Mouse (Mus musculus) lung, embryonic 15.5 days (tissue): ENCODE results near the gene Rnf113a1. TPM values are rescaled to one million over a fixed set of nuclear protein-coding genes. Genes with fewer than 3 reads are reported as not detected.
"Not testable (repeated sequence)": the region's sequence is repeated elsewhere in the genome, so short reads cannot be mapped to it uniquely, and the experiment has no call there.

ENCODE experiments used
- ATAC-seq: fragments of 200-750 bp; cut with Nextera tagmentation; 2 replicates; pipeline ENCODE4 v1.8.0; 2017; ENCODE audit warnings: moderate number of reproducible peaks, borderline replicate concordance; ENCODE audit not compliant: low FRiP score, low TSS enrichment; ENCODE audit errors: extremely low read depth
- H3K27ac ChIP-seq: fragments of 300-500 bp; sonication (generic); 2 replicates; pipeline ENCODE4 v1.5.1; 2015; ENCODE audit warnings: moderate library complexity, mild to moderate bottlenecking, inconsistent platforms
- H3K27me3 ChIP-seq: fragments of 300-500 bp; sonication (generic); 2 replicates; pipeline ENCODE4 v1.6.1; 2015; ENCODE audit warnings: inconsistent platforms
- H3K36me3 ChIP-seq: fragments of 300-500 bp; sonication (generic); 2 replicates; pipeline ENCODE4 v1.6.1; 2015; ENCODE audit warnings: inconsistent platforms
- H3K4me1 ChIP-seq: fragments of 300-500 bp; sonication (generic); 2 replicates; pipeline ENCODE4 v1.6.1; 2015; ENCODE audit warnings: inconsistent platforms
- H3K4me2 ChIP-seq: fragments of 300-500 bp; sonication (generic); 2 replicates; pipeline ENCODE4 v1.6.1; 2015; ENCODE audit warnings: inconsistent platforms, mild to moderate bottlenecking, moderate library complexity
- H3K4me3 ChIP-seq: fragments of 300-500 bp; sonication (generic); 2 replicates; pipeline ENCODE4 v1.5.1; 2015; ENCODE audit warnings: mild to moderate bottlenecking, inconsistent platforms
- H3K9ac ChIP-seq: fragments of 300-500 bp; sonication (generic); 2 replicates; pipeline ENCODE4 v1.6.1; 2015; ENCODE audit warnings: inconsistent platforms
- H3K9me3 ChIP-seq: fragments of 300-500 bp; sonication (generic); 2 replicates; pipeline ENCODE4 v1.6.1; 2016; ENCODE audit warnings: inconsistent platforms
- whole genome bisulfite sequencing: fragments of 180-500 bp; shearing (Covaris S2); methylation state at CpG from one replicate; pipeline ENCODE4 v1.1.7; 2015; 5-methylcytosine and 5-hydroxymethylcytosine counted together
- polyA plus RNA-seq: library from polyadenylated mRNA; unstranded; fragments of >200 nt; fragmentation: Nextera tagmentation; extraction: Ambion mirVana; gene quantifications from 2 replicates; pipeline ENCODE4 v1.2.1, GENCODE M21; 2015

Gene Rnf113a1
- polyA plus RNA-seq: 8.4 and 9.1 TPM in 2 replicates

DNA sequence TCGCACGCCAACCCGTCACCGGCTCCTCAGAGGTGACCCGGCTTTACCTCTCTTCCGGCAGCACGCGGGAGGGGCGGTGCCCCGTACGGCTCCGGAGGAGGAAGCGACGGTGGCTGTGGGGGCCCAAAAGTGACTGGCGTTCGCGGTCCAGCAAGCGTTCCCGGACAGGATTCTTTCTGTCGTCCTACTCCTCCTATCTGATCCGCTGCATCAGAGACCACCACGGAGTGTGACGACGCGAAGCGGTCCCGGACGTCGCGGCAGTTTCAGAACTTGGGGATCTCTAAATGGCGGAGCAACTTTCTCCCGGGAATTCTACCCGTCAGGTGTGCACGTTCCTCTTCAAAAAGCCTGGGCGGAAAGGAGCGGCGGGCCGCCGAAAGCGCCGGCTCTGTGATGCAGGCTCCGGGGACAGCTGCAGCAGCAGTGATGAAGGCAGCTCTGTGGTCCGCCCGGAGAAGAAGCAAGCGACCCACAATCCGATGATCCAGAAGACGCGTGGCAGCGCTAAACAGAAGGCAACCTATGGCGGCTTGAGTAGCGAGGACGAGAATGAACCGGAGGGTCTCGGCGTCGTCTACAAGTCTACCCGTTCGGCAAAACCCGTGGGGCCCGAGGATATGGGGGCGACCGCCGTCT, at the start of gene Rnf113a1, which contains the start of gene Ndufa1:
Gene Rnf113a1 (plus strand): TSS at position 141 of the 639 bp plus-strand sequence.
Gene Ndufa1 (minus strand): TSS at position 59 of the 639 bp plus-strand sequence.
- Histone ChIP-seq H3K9ac (peak within 1 kb of the TSS; percentile 55), H3K27me3 (no peaks in the 10 kb centered on the region), H3K27ac (0 out of 2 replicates have a peak within 1 kb of the TSS, but pooled peaks have one; percentile 33), H3K4me2 (peak within 1 kb of the TSS; percentile 63), H3K9me3 (no peaks in the 10 kb centered on the region), H3K4me1 (no peaks in the 10 kb centered on the region), H3K36me3 (no peaks in the 10 kb centered on the region), H3K4me3 (peak within 1 kb of the TSS; percentile 58)
- WGBS: 16% methylated on average over 63 of the region's 63 CpGs
- ATAC-seq: peak; percentile 89

DNA sequence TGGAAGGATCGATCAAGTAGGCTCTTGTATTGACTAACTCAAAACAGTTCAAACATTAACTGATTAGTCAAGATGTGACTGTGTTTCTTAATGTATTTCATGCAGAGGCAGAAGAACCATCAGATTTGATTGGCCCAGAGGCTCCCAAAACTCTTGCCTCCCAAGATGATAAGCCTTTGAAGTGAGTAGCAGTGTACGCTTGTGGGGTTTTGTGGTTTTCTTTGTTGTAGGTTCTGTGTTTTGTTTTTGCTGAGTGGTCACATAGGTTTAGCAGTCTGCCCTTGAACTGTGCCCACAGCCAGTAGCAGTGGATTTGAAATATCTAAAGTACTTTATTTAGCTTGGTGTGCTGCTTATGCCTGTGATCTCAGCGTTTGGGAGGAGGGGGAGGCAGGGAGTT, 49.3 kb upstream of the Rnf113a1 start:
- ATAC-seq: no peak
- 72% methylated on average over 3 of the region's 3 CpGs for WGBS

DNA sequence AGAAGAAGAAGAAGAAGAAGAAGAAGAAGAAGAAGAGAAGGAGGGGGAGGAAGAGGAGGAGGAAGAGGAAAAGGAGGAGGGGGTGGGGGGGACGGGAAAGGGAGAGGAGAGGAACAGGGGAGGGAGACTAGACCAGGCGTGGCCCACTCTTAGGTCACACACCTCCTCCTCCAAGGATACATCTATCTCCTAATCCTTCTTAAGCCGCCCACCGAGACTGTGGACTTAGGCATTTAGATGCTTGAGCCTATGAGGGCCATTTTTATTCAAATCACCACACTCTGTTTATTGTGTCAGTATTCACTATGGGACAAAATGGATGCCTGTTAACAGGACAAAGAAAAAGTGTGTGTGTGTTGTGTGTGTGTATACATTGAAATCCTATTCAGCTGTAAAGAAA, 46.5 kb upstream of the Rnf113a1 start:
- WGBS: 51% methylated on average over 2 of the region's 4 CpGs
- H3K27ac ChIP-seq, H3K9ac ChIP-seq, H3K4me1 ChIP-seq, H3K27me3 ChIP-seq, H3K9me3 ChIP-seq, H3K4me3 ChIP-seq, ATAC-seq, H3K4me2 ChIP-seq: not testable (repeated sequence)
- H3K36me3 ChIP-seq: 0 out of 2 replicates have a peak, but pooled peaks cover 11% of the 10 kb centered on the region

More for the DNA sequence above, 49.3 kb upstream of the Rnf113a1 start:
- H3K4me3 ChIP-seq: no peak overlapping the region
- no peaks in the 10 kb centered on the region for H3K4me1 ChIP-seq
- H3K27ac ChIP-seq: no peak overlapping the region
- H3K36me3 ChIP-seq: peaks cover 7% of the 10 kb centered on the region; the same call in 1 of the 2 replicates
- H3K27me3 ChIP-seq: no peaks in the 10 kb centered on the region
- H3K9ac ChIP-seq: no peak overlapping the region
- H3K4me2 ChIP-seq: no peak overlapping the region
- no peaks in the 10 kb centered on the region for H3K9me3 ChIP-seq

- Histone ChIP-seq H3K4me3 (no peak overlapping the region), H3K4me2 (no peak overlapping the region), H3K36me3 (0 out of 2 replicates have a peak, but pooled peaks cover 11% of the 10 kb centered on the region), H3K27ac (no peak overlapping the region), H3K9ac (no peak overlapping the region), H3K9me3 (no peaks in the 10 kb centered on the region), H3K4me1 (no peaks in the 10 kb centered on the region), H3K27me3 (no peaks in the 10 kb centered on the region)
- 80% methylated on average over 2 of the region's 2 CpGs for WGBS
- no peak for ATAC-seq
Measured at GRCm38 (mm10) chrX:37144954-37145353, 46.1 kb upstream of the Rnf113a1 start.

GRCm38 (mm10) chrX:37157839-37158238, 33.2 kb upstream of the Rnf113a1 start:
- no peaks in the 10 kb centered on the region for H3K9me3 ChIP-seq
- H3K4me3 ChIP-seq: no peak overlapping the region
- H3K4me2 ChIP-seq: no peak overlapping the region
- H3K27me3 ChIP-seq: no peaks in the 10 kb centered on the region
- H3K27ac ChIP-seq: no peak overlapping the region
- WGBS: 53% methylated on average over 4 of the region's 4 CpGs
- peaks cover 3% of the 10 kb centered on the region; the same call in 1 of the 2 replicates for H3K36me3 ChIP-seq
- ATAC-seq: no peak
- no peaks in the 10 kb centered on the region for H3K4me1 ChIP-seq
- H3K9ac ChIP-seq: no peak overlapping the region

DNA sequence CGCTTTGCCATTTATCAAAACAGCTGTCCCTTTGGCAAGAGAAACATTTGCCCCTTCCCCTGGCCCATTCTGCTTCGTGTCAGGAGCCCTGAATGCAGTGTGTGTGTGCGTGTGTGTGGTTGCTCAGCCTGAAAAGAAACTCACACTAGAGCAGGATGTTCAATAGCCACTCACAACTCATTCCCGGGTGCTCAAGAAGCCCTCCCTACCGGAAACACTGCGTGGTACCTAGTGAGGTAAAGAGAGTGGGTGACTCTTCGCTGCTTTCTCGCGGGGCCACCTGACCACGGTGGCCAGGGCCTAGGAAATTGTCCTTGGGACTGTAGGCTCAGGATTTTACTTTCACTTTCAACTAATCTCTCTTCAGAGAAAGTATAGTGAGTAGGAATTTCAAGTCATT, 29.9 kb upstream of the Rnf113a1 start:
- Histone ChIP-seq H3K36me3 (no peaks in the 10 kb centered on the region), H3K4me2 (no peak overlapping the region), H3K4me1 (no peaks in the 10 kb centered on the region), H3K4me3 (no peak overlapping the region), H3K9me3 (no peaks in the 10 kb centered on the region), H3K9ac (no peak overlapping the region), H3K27me3 (no peaks in the 10 kb centered on the region), H3K27ac (no peak overlapping the region)
- WGBS: 69% methylated on average over 10 of the region's 10 CpGs
- ATAC-seq: no peak

GRCm38 (mm10) chrX:37163115-37163514, 27.9 kb upstream of the Rnf113a1 start:
- ATAC-seq: no peak
- Histone ChIP-seq H3K9ac (no peak overlapping the region), H3K27ac (no peak overlapping the region), H3K36me3 (no peaks in the 10 kb centered on the region), H3K9me3 (no peaks in the 10 kb centered on the region), H3K27me3 (no peaks in the 10 kb centered on the region), H3K4me2 (no peak overlapping the region), H3K4me3 (no peak overlapping the region), H3K4me1 (no peaks in the 10 kb centered on the region)
- 70% methylated on average over 18 of the region's 18 CpGs for WGBS

DNA sequence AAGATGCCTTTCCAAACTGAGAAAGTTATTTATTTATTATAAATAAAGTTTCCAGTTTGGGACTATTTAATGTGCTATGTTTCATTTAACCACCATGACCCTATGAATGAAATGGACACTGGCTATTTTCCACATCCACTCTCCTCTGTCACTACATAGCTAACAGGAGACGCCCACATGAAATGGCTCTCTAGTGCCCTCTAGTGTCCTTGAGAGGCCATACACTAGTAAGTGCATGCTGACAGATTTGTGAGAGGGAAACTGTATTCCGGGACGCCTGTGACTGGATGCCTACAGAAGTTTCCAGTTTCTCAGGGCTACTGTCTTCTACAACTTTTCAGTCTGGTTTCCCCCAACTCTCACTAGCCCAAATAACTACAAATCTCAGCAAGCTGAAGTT, 24.0 kb upstream of the Rnf113a1 start:
- 23% methylated on average over 3 of the region's 3 CpGs for WGBS
- no peak overlapping the region for H3K4me2 ChIP-seq
- no peak overlapping the region for H3K27ac ChIP-seq
- no peaks in the 10 kb centered on the region for H3K36me3 ChIP-seq
- H3K4me3 ChIP-seq: no peak overlapping the region
- no peak for ATAC-seq
- H3K9ac ChIP-seq: no peak overlapping the region
- no peaks in the 10 kb centered on the region for H3K9me3 ChIP-seq
- no peaks in the 10 kb centered on the region for H3K4me1 ChIP-seq
- H3K27me3 ChIP-seq: no peaks in the 10 kb centered on the region

DNA sequence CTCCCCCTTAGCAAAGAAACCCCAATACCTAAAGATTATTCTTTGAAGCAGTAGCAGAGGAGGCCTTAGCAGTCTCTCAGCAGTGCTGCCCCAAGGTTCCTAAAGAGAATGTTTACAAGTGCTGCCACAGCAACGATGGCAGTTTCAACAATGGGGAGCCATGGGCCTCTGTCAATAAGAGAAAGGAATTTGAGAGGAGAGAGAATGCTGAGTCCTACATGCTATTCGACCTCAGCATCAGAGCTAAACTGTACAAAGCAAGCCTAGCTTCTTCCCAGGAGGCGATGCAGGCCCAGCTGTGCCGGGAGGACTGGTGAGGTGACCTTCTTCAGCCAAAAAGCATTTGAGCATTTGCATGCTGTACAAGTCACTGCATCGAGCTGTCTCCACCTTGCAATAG, 22.3 kb upstream of the Rnf113a1 start, which contains the start of gene Akap14:
Gene Akap14 (minus strand): TSS at position 101 of the 400 bp plus-strand sequence.
- H3K27me3 ChIP-seq: no peaks in the 10 kb centered on the region
- no peak within 1 kb of the TSS for H3K27ac ChIP-seq
- H3K9ac ChIP-seq: no peak within 1 kb of the TSS
- H3K4me2 ChIP-seq: no peak within 1 kb of the TSS
- WGBS: 44% methylated on average over 5 of the region's 5 CpGs
- no peaks in the 10 kb centered on the region for H3K9me3 ChIP-seq
- ATAC-seq: no peak
- no peak within 1 kb of the TSS for H3K4me3 ChIP-seq
- no peaks in the 10 kb centered on the region for H3K4me1 ChIP-seq
- no peaks in the 10 kb centered on the region for H3K36me3 ChIP-seq

- not testable (repeated sequence) for H3K36me3 ChIP-seq, H3K27ac ChIP-seq, H3K9me3 ChIP-seq, H3K9ac ChIP-seq, H3K4me1 ChIP-seq, H3K27me3 ChIP-seq, ATAC-seq, H3K4me3 ChIP-seq
- 46% methylated on average over 8 of the region's 8 CpGs for WGBS
- peak overlapping the region; percentile 38 for H3K4me2 ChIP-seq
Measured at GRCm38 (mm10) chrX:37184401-37184800, 6.6 kb upstream of the Rnf113a1 start.

GRCm38 (mm10) chrX:37190755-37191104, 315 bp upstream of the Rnf113a1 start:
- peak overlapping the region; percentile 42 for H3K9ac ChIP-seq
- H3K36me3 ChIP-seq: no peaks in the 10 kb centered on the region
- no peak for ATAC-seq
- peak overlapping the region; percentile 58 for H3K4me3 ChIP-seq
- H3K27ac ChIP-seq: no peak overlapping the region
- 14% methylated on average over 20 of the region's 20 CpGs for WGBS
- H3K27me3 ChIP-seq: no peaks in the 10 kb centered on the region
- H3K4me1 ChIP-seq: no peaks in the 10 kb centered on the region
- peak overlapping the region; percentile 63 for H3K4me2 ChIP-seq
- H3K9me3 ChIP-seq: no peaks in the 10 kb centered on the region

- Histone ChIP-seq H3K4me1 (no peaks in the 10 kb centered on the region), H3K27ac (no peak overlapping the region), H3K9me3 (no peaks in the 10 kb centered on the region), H3K27me3 (no peaks in the 10 kb centered on the region), H3K36me3 (no peaks in the 10 kb centered on the region), H3K4me2 (peak overlapping the region; percentile 63), H3K4me3 (peak overlapping the region; percentile 58), H3K9ac (peak overlapping the region; percentile 55)
- ATAC-seq: 0 out of 2 replicates have a peak, but pooled peaks have one; percentile 1
- WGBS: 25% methylated on average over 28 of the region's 28 CpGs
Measured at GRCm38 (mm10) chrX:37191744-37192379, 817 bp downstream of the Rnf113a1 start.
